Mouse (Mus musculus): ENCODE data around the gene Mlec. TPM values are rescaled to one million over a fixed set of nuclear protein-coding genes. Genes with fewer than 3 reads are reported as not detected.
A peak's percentile ranks its signal among the peaks of the same experiment; 100 is the strongest.

The Mlec gene
- polyA plus RNA-seq, 1 experiment = 112 TPM

DNA sequence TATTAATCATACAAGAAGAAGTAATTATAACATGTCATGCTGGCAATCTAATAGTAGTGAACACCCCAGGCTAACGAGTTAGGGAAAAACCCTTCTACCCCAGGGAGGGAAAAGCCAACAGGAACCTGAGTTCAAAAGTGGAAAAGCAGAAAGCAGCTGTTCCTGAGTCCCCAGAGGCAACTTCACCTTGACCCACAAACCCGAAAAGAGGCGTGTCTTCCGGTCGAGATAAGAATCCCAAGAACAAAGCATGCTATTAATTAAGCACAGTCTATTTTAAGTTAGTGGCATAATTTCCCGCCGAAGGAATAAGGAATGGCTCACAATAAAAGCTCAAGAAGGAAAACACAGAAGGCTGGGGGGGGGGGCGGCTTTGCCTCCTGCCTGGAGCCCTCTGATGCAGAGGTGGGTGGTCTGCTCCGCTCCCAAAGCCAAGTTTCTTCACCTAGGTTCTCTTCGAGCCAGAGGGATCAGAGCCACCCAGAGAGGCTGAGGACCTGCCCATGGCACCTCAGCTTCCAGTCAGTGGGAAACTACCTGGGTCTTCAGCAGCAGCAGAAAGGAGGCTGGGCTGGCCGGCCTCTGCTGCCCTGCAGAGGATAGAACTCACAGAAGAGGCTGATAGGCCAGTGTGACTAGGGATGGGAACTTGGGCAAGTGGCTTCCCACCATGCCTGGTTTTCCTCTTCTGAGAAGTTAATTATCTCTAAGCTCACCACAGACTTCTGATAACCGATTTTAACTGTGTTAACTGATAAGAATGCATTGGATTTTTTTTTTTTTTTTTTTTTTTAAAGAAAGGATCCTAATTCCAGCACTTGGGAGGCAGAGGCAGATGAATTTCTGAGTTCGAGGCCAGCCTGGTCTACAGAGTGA, 3.3 kb upstream of the Mlec start:
- no peak for TF ChIP-seq USF1 (IDR thresholded peaks at IDR 0.05; ENCODE audit: low read depth)
- no peak for TF ChIP-seq MAX (IDR thresholded peaks at IDR 0.05; ENCODE audit: low read depth)
- TF ChIP-seq SRF (IDR thresholded peaks at IDR 0.05; ENCODE audit: control insufficient read depth, insufficient read length, low read depth) = no peak
- no peak for TF ChIP-seq POLR2AphosphoS2 (IDR thresholded peaks at IDR 0.05; ENCODE audit: insufficient read length, low read depth)
- no peak for TF ChIP-seq TCF12 (IDR thresholded peaks at IDR 0.05; ENCODE audit: insufficient read depth, poor library complexity, severe bottlenecking)
- Histone ChIP-seq H3K36me3 (ENCODE audit: control insufficient read depth, insufficient read depth) (no peaks in the 10 kb centered on the region), H3ac (ENCODE audit: control insufficient read depth, insufficient read length) (no peak overlapping the region), H3K4me2 (ENCODE audit: low read depth) (no peak overlapping the region), H3K4me3 (no peak overlapping the region), H3K79me2 (ENCODE audit: control insufficient read depth, insufficient read depth) (peaks cover 13% of the 10 kb centered on the region), H3K27me3 (ENCODE audit: control insufficient read depth, insufficient read depth, insufficient read length) (no peaks in the 10 kb centered on the region)

- no peaks in the 10 kb centered on the region for H3K36me3 ChIP-seq (ENCODE audit: control insufficient read depth, insufficient read depth)
- no peaks in the 10 kb centered on the region for H3K27me3 ChIP-seq (ENCODE audit: control insufficient read depth, insufficient read depth, insufficient read length)
- H3K4me3 ChIP-seq = no peak overlapping the region
- TF ChIP-seq POLR2A (IDR thresholded peaks at IDR 0.05; ENCODE audit: insufficient read length, low read depth) (no peak), SRF (IDR thresholded peaks at IDR 0.05; ENCODE audit: control insufficient read depth, insufficient read length, low read depth) (no peak), TCF12 (IDR thresholded peaks at IDR 0.05; ENCODE audit: insufficient read depth, poor library complexity, severe bottlenecking) (no peak)
- no peak overlapping the region for H3K4me2 ChIP-seq (ENCODE audit: low read depth)
- peaks cover 20% of the 10 kb centered on the region for H3K79me2 ChIP-seq (ENCODE audit: control insufficient read depth, insufficient read depth)
- H3ac ChIP-seq (ENCODE audit: control insufficient read depth, insufficient read length) = no peak overlapping the region
Observed at GRCm38 (mm10) chr5:115160655-115161054, 2.7 kb upstream of the Mlec start.

- peak overlapping the region; percentile 98 for H3ac ChIP-seq (ENCODE audit: control insufficient read depth, insufficient read length)
- peak overlapping the region; percentile 83 for H3K4me3 ChIP-seq
- peak overlapping the region; percentile 80 for H3K4me2 ChIP-seq (ENCODE audit: low read depth)
- no peaks in the 10 kb centered on the region for H3K27me3 ChIP-seq (ENCODE audit: control insufficient read depth, insufficient read depth, insufficient read length)
- TF ChIP-seq POLR2A (IDR thresholded peaks at IDR 0.05; ENCODE audit: insufficient read length, low read depth) (no peak), REST (IDR thresholded peaks at IDR 0.05; ENCODE audit: insufficient read depth, insufficient read length) (no peak), MYOD1 (IDR thresholded peaks at IDR 0.05; ENCODE audit: control insufficient read depth in 1 of 3, insufficient read length in 2 of 3, low read depth in 2 of 3) (no peak), MAX (IDR thresholded peaks at IDR 0.05; ENCODE audit: low read depth) (no peak)
- peaks cover 35% of the 10 kb centered on the region for H3K79me2 ChIP-seq (ENCODE audit: control insufficient read depth, insufficient read depth)
- H3K36me3 ChIP-seq (ENCODE audit: control insufficient read depth, insufficient read depth) = no peaks in the 10 kb centered on the region
Observed at GRCm38 (mm10) chr5:115159165-115159564, 1.2 kb upstream of the Mlec start.

DNA sequence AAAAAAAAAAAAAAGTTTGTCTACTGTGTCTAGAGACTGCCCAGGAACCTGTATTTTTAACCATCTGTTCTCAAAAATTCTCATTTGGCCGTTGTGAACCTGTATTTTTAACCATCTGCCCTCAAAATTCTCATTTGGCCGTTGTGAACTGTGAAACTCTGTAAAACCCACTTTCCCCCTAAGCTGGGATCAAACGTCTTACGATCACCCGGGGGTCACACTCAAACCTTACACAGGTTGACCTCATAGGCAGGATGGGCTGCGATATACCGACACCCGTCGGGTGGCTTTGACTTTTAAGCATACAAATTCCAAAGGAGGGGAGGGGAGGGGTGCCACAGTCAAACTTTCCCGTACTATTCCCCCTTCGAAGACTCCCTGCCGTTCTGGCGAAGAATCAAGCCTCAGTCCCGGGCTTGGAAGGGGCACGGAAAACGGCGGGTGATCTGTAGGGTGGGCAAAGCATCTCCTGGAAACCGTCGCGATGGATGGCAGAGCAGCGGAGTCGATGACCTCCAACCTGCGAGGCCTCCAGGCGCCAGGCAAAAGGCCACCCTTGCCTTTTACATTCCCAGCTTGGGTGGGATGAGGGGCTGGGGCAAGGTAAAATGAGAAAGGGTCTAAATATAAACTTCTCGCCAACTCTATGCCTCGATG, 918 bp downstream of the Mlec start:
- peaks cover 56% of the 10 kb centered on the region for H3K79me2 ChIP-seq (ENCODE audit: control insufficient read depth, insufficient read depth)
- no peak for TF ChIP-seq SRF (IDR thresholded peaks at IDR 0.05; ENCODE audit: control insufficient read depth, insufficient read length, low read depth)
- H3K4me2 ChIP-seq (ENCODE audit: low read depth) = peak overlapping the region; percentile 92

DNA sequence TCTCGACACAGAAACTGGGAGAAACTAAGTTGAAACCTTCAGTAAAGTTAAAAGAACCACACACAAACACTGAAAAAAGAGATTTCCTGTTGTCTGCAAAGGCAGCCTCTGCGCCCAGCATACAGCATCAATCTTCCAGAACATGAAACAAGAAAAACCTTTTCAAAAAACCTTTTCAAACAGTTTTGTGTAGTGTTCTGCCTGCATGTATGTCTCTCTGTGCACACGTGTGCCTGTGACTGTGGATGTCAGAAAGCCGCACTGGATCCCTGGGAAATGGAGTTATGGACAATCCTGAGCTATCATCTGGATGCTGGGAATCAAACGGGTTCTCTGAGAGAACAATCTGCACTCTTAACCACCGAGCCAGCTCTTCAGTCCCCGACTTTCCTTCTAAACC, 1.6 kb downstream of the Mlec start:
- Histone ChIP-seq H3K4me3 (peak overlapping the region; percentile 83), H3K79me2 (ENCODE audit: control insufficient read depth, insufficient read depth) (peaks cover 58% of the 10 kb centered on the region), H3K36me3 (ENCODE audit: control insufficient read depth, insufficient read depth) (no peaks in the 10 kb centered on the region), H3K27me3 (ENCODE audit: control insufficient read depth, insufficient read depth, insufficient read length) (no peaks in the 10 kb centered on the region), H3ac (ENCODE audit: control insufficient read depth, insufficient read length) (no peak overlapping the region), H3K4me2 (ENCODE audit: low read depth) (peak overlapping the region; percentile 92)
- TF ChIP-seq POLR2A (IDR thresholded peaks at IDR 0.05; ENCODE audit: insufficient read length, low read depth) = no peak
- no peak for TF ChIP-seq POLR2AphosphoS2 (IDR thresholded peaks at IDR 0.05; ENCODE audit: insufficient read length, low read depth)
- no peak for TF ChIP-seq SRF (IDR thresholded peaks at IDR 0.05; ENCODE audit: control insufficient read depth, insufficient read length, low read depth)
- TF ChIP-seq E2F4 (IDR thresholded peaks at IDR 0.05; ENCODE audit: insufficient read depth) = no peak
- no peak for TF ChIP-seq CEBPB (IDR thresholded peaks at IDR 0.05; ENCODE audit: insufficient read depth, poor library complexity, severe bottlenecking)
- no peak for TF ChIP-seq MYOD1 (IDR thresholded peaks at IDR 0.05; ENCODE audit: control insufficient read depth in 1 of 3, insufficient read length in 2 of 3, low read depth in 2 of 3)
- TF ChIP-seq TCF3 (IDR thresholded peaks at IDR 0.05; ENCODE audit: insufficient read length, low read depth) = no peak
- no peak for TF ChIP-seq TCF12 (IDR thresholded peaks at IDR 0.05; ENCODE audit: insufficient read depth, poor library complexity, severe bottlenecking)

More for the DNA sequence above, 918 bp downstream of the Mlec start:
- Histone ChIP-seq H3ac (ENCODE audit: control insufficient read depth, insufficient read length) (peak overlapping the region; percentile 98), H3K36me3 (ENCODE audit: control insufficient read depth, insufficient read depth) (no peaks in the 10 kb centered on the region), H3K4me3 (peak overlapping the region; percentile 83), H3K27me3 (ENCODE audit: control insufficient read depth, insufficient read depth, insufficient read length) (no peaks in the 10 kb centered on the region)

- H3K79me2 ChIP-seq (ENCODE audit: control insufficient read depth, insufficient read depth) = peaks cover 58% of the 10 kb centered on the region
- H3K4me3 ChIP-seq = peak overlapping the region; percentile 83
- H3K4me2 ChIP-seq (ENCODE audit: low read depth) = peak overlapping the region; percentile 92
- H3ac ChIP-seq (ENCODE audit: control insufficient read depth, insufficient read length) = no peak overlapping the region
- no peak for TF ChIP-seq REST (IDR thresholded peaks at IDR 0.05; ENCODE audit: insufficient read depth, insufficient read length)
- no peak for TF ChIP-seq POLR2AphosphoS2 (IDR thresholded peaks at IDR 0.05; ENCODE audit: insufficient read length, low read depth)
- TF ChIP-seq MYOG (IDR thresholded peaks at IDR 0.05; ENCODE audit: control insufficient read depth in 1 of 3, insufficient read depth in 1 of 3, insufficient read length in 2 of 3, low read depth in 2 of 3) = no peak
- TF ChIP-seq POLR2A (IDR thresholded peaks at IDR 0.05; ENCODE audit: insufficient read length, low read depth) = no peak
- TF ChIP-seq MAX (IDR thresholded peaks at IDR 0.05; ENCODE audit: low read depth) = no peak
- no peak for TF ChIP-seq USF1 (IDR thresholded peaks at IDR 0.05; ENCODE audit: low read depth)
- TF ChIP-seq TCF12 (IDR thresholded peaks at IDR 0.05; ENCODE audit: insufficient read depth, poor library complexity, severe bottlenecking) = no peak
- no peak for TF ChIP-seq TCF3 (IDR thresholded peaks at IDR 0.05; ENCODE audit: insufficient read length, low read depth)
- no peak for TF ChIP-seq CEBPB (IDR thresholded peaks at IDR 0.05; ENCODE audit: insufficient read depth, poor library complexity, severe bottlenecking)
- no peaks in the 10 kb centered on the region for H3K27me3 ChIP-seq (ENCODE audit: control insufficient read depth, insufficient read depth, insufficient read length)
- H3K36me3 ChIP-seq (ENCODE audit: control insufficient read depth, insufficient read depth) = peaks cover 1% of the 10 kb centered on the region
Observed at GRCm38 (mm10) chr5:115155831-115156230, 2.1 kb downstream of the Mlec start.

Measured in myocyte (in vitro differentiated cells).